Mouse (Mus musculus): ENCODE results near the gene Wnt10a.
A peak's percentile ranks its signal among the peaks of the same experiment; 100 is the strongest.

DNA sequence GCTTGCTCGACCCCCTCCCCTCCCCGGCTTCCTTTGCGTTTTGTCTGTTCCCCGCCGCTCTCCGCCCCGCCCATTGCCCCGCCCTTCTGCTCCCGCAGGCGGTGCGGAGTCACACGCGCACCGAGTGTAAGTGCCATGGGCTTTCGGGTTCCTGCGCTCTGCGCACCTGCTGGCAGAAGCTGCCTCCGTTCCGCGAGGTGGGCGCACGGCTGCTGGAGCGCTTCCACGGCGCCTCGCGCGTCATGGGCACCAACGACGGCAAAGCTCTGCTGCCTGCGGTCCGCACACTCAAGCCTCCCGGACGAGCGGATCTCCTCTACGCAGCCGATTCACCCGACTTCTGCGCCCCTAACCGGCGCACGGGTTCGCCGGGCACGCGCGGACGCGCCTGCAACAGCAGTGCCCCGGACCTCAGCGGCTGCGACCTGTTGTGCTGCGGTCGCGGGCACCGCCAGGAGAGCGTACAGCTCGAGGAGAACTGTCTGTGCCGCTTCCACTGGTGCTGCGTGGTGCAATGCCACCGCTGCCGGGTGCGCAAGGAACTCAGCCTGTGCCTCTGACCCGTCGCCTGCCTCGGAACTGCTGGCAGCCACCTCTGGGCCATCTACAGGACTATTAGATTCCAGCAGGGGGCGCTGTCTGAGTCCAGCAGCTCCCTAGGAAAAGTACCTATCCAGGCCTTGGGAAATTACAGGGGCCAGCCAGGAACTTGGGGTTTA is 7.1 kb upstream of the Wnt10a start:
- peak; percentile 40 for TF ChIP-seq CTCF (IDR thresholded peaks at IDR 0.05; ENCODE audit: low read depth)
- no peak for TF ChIP-seq EP300 (IDR thresholded peaks at IDR 0.05; ENCODE audit: low read depth)
